In genomic region chr5:66263398-66263797, GRCm38 (mm10) we compare ENCODE assay signal across 8 mouse cellular contexts. TPM values are rescaled to one million over a fixed set of nuclear protein-coding genes. Genes with fewer than 3 reads are reported as not detected.
DNase-seq lines count a peak whose midpoint lies in the region; ATAC-seq lines count a peak whose summit lies in the region.

No protein-coding gene starts in this region.

- H3K36me3 ChIP-seq in intestine, embryonic 14.5 days (ENCODE audit: control insufficient read depth, insufficient read depth, low read length) = no peaks in the 10 kb centered on the region
- H3K36me3 ChIP-seq in intestine, embryonic 15.5 days = no peaks in the 10 kb centered on the region

- no peaks in the 10 kb centered on the region for H3K27me3 ChIP-seq in intestine, embryonic 14.5 days (replicated peaks; ENCODE audit: control insufficient read depth, insufficient read depth, low read length)
- no peaks in the 10 kb centered on the region for H3K27me3 ChIP-seq in intestine, embryonic 15.5 days (replicated peaks)

- peak; percentile 60 for DNase-seq in intestine, embryonic 14.5 days (ENCODE audit: low spot score)
- DNase-seq in urinary bladder, postnatal 14 days (ENCODE audit: low spot score) = peak; percentile 44
- DNase-seq in urinary bladder, postnatal 36 days (ENCODE audit: low spot score in 2 of 2) = no peak
- DNase-seq in cerebellum, adult 9-10 months = peak; percentile 19
- DNase-seq in left cerebral cortex, postnatal 4 days = peak; percentile 18
- no peak for DNase-seq in natural killer cell, adult 2 months (ENCODE audit: low spot score in 2 of 2)
- no peak for DNase-seq in urinary bladder, adult 18-20 months (ENCODE audit: low spot score in 2 of 2)

- no peaks in the 10 kb centered on the region for H3K4me1 ChIP-seq in intestine, embryonic 14.5 days (replicated peaks; ENCODE audit: control insufficient read depth, insufficient read depth, low read length)
- H3K4me1 ChIP-seq in intestine, embryonic 15.5 days (replicated peaks) = 0 out of 2 replicates have a peak, but pooled peaks cover 2% of the 10 kb centered on the region

- H3K27ac ChIP-seq in intestine, embryonic 14.5 days (ENCODE audit: low read depth) = no peak overlapping the region
- H3K27ac ChIP-seq in intestine, embryonic 15.5 days = no peak overlapping the region

- no peak for ATAC-seq in intestine, embryonic 14.5 days (replicated peaks; ENCODE audit: low FRiP score, low TSS enrichment, low read depth)
- no peak for ATAC-seq in intestine, embryonic 15.5 days

- no peak overlapping the region for H3K4me3 ChIP-seq in intestine, embryonic 14.5 days (ENCODE audit: low read depth, low read length)
- no peak overlapping the region for H3K4me3 ChIP-seq in intestine, embryonic 15.5 days (replicated peaks)

- 37% methylated on average over 4 of the region's 4 CpGs for WGBS in intestine, embryonic 14.5 days
- WGBS in intestine, embryonic 15.5 days = 34% methylated on average over 4 of the region's 4 CpGs

- H3K9ac ChIP-seq in intestine, embryonic 14.5 days (ENCODE audit: low read length) = no peak overlapping the region
- no peak overlapping the region for H3K9ac ChIP-seq in intestine, embryonic 15.5 days

- H3K9me3 ChIP-seq in intestine, embryonic 14.5 days (ENCODE audit: control insufficient read depth, low read length) = no peaks in the 10 kb centered on the region
- H3K9me3 ChIP-seq in intestine, embryonic 15.5 days = no peaks in the 10 kb centered on the region

- no peak overlapping the region for H3K4me2 ChIP-seq in intestine, embryonic 14.5 days (ENCODE audit: low read length)
- no peak overlapping the region for H3K4me2 ChIP-seq in intestine, embryonic 15.5 days (replicated peaks)

- intact Hi-C loops in left cerebral cortex, postnatal 4 days (cut with DNase I) = loop anchor here (10.0 kb wide), 3 partner anchors 61 to 421 kb away; no protein-coding TSS in a partner anchor

RNA-seq across cellular contexts. Expression of gene Nsun7, which starts 3.7 kb away (rescaled TPM):
- polyA plus RNA-seq in intestine, embryonic 14.5 days (2014; fragmentation: Nextera tagmentation; extraction: Ambion mirVana) = 0.22 and 0.38 TPM in 2 replicates
- polyA plus RNA-seq in intestine, embryonic 15.5 days (2015; fragmentation: Nextera tagmentation; extraction: Ambion mirVana) = 0.14 and 0.27 TPM in 2 replicates
- 1 to 10 TPM; 3.9 to 4.8 TPM for total RNA-seq in left cerebral cortex, postnatal 4 days (2021)

Comparison
In these comparisons a context has a peak if more than half of its experiments do, and no peak if none do; other contexts are left out.
1. DNase-seq: peak in intestine, embryonic 14.5 days (single experiment), urinary bladder, postnatal 14 days (single experiment), cerebellum, adult 9-10 months (single experiment) and left cerebral cortex, postnatal 4 days (single experiment); none in urinary bladder, postnatal 36 days (0 of 2), natural killer cell, adult 2 months (0 of 2) and urinary bladder, adult 18-20 months (0 of 2).